24 mouse cellular contexts compared by ENCODE assay signal in genomic region chr1:153988297-153988696, GRCm38 (mm10).
A peak's percentile ranks its signal among the peaks of the same experiment; 100 is the strongest.
DNase-seq lines count a peak whose midpoint lies in the region; ATAC-seq and TF ChIP-seq lines count a peak whose summit lies in the region.
"Had no signal": no experiment of that assay in that cellular context is flagged by ENCODE, and none has a peak within 500 bp of the region (broad histone marks: within the 10 kb centered on the region; RNA-seq: fewer than 3 reads in every experiment).

No protein-coding gene starts in this region.

- 68% methylated on average over 2 of the region's 2 CpGs for WGBS in intestine, embryonic 14.5 days
- WGBS in intestine, postnatal 0 days = 30% methylated on average over 2 of the region's 2 CpGs
- WGBS in liver, adult 2 months = 19% methylated on average over 2 of the region's 2 CpGs
- 43% methylated on average over 2 of the region's 2 CpGs for WGBS in liver, postnatal 0 days (ENCODE audit: insufficient replicate concordance)
- 79% methylated on average over 2 of the region's 2 CpGs for WGBS in hindbrain, embryonic 14.5 days

- H3K9me3 ChIP-seq in intestine, embryonic 14.5 days (ENCODE audit: control insufficient read depth, low read length) = no peaks in the 10 kb centered on the region
- no peaks in the 10 kb centered on the region; the same call in 1 of the 2 replicates for H3K9me3 ChIP-seq in intestine, postnatal 0 days (ENCODE audit: control insufficient read depth)
- no peaks in the 10 kb centered on the region for H3K9me3 ChIP-seq in liver, postnatal 0 days (ENCODE audit: low read length)
- no peaks in the 10 kb centered on the region; the same call in 1 of the 2 replicates for H3K9me3 ChIP-seq in hindbrain, embryonic 14.5 days (ENCODE audit: control insufficient read depth, low read length)
- H3K9me3 ChIP-seq: G1E; neural tube, embryonic 12.5 days had no signal

- TF ChIP-seq CTCF in intestine, postnatal 0 days (IDR thresholded peaks at IDR 0.05; ENCODE audit: low read depth) = no peak
- TF ChIP-seq CTCF in liver, adult 2 months (IDR thresholded peaks at IDR 0.05; ENCODE audit: low read depth, low read length) = no peak
- no peak for TF ChIP-seq CTCF in liver, postnatal 0 days (IDR thresholded peaks at IDR 0.05; ENCODE audit: low read depth)

- ATAC-seq in intestine, embryonic 14.5 days (replicated peaks; ENCODE audit: low FRiP score, low TSS enrichment, low read depth) = peak; percentile 59
- no peak for ATAC-seq in intestine, postnatal 0 days
- peak; percentile 41 for ATAC-seq in liver, postnatal 0 days
- ATAC-seq in hindbrain, embryonic 14.5 days (ENCODE audit: low FRiP score) = no peak
- ATAC-seq: forebrain, embryonic 14.5 days had no signal

- no peak for TF ChIP-seq POLR2A in liver, adult 2 months (IDR thresholded peaks at IDR 0.05; ENCODE audit: extremely low read depth, insufficient read depth, low read length)

- H3K27me3 ChIP-seq in intestine, embryonic 14.5 days (replicated peaks; ENCODE audit: control insufficient read depth, insufficient read depth, low read length) = no peaks in the 10 kb centered on the region
- no peaks in the 10 kb centered on the region for H3K27me3 ChIP-seq in intestine, postnatal 0 days (replicated peaks; ENCODE audit: control insufficient read depth, insufficient read depth, low read length)
- H3K27me3 ChIP-seq in liver, adult 2 months (ENCODE audit: control insufficient read depth, insufficient read depth, low read length) = no peaks in the 10 kb centered on the region
- no peaks in the 10 kb centered on the region for H3K27me3 ChIP-seq in liver, postnatal 0 days (ENCODE audit: insufficient read depth, low read length)
- no peaks in the 10 kb centered on the region for H3K27me3 ChIP-seq in hindbrain, embryonic 14.5 days (ENCODE audit: control insufficient read depth, insufficient read depth, low read length)
- H3K27me3 ChIP-seq: heart, embryonic 12.5 days; neural tube, embryonic 12.5 days had no signal

- H3K36me3 ChIP-seq in intestine, embryonic 14.5 days (ENCODE audit: control insufficient read depth, insufficient read depth, low read length) = no peaks in the 10 kb centered on the region
- no peaks in the 10 kb centered on the region for H3K36me3 ChIP-seq in intestine, postnatal 0 days (ENCODE audit: control insufficient read depth, insufficient read depth)
- no peaks in the 10 kb centered on the region for H3K36me3 ChIP-seq in liver, adult 2 months (ENCODE audit: control insufficient read depth, insufficient read depth, low read length)
- H3K36me3 ChIP-seq in liver, postnatal 0 days (replicated peaks; ENCODE audit: insufficient read depth, low read length) = no peaks in the 10 kb centered on the region
- H3K36me3 ChIP-seq in hindbrain, embryonic 14.5 days (replicated peaks; ENCODE audit: control insufficient read depth, insufficient read depth) = no peaks in the 10 kb centered on the region
- H3K36me3 ChIP-seq: G1E; heart, embryonic 12.5 days; neural tube, embryonic 12.5 days had no signal

- no peak for DNase-seq in intestine, embryonic 14.5 days (ENCODE audit: low spot score)
- DNase-seq in liver, adult 2 months (ENCODE audit: extremely low read depth, low read depth, low spot score) = peak; percentile 93
- DNase-seq in liver = no peak
- no peak for DNase-seq in liver, postnatal 0 days
- DNase-seq in yolk sac, embryonic 10.5 days (ENCODE audit: low spot score) = peak; percentile 84
- no peak for DNase-seq in hindbrain, embryonic 14.5 days (ENCODE audit: low spot score)
- DNase-seq in gastrocnemius, postnatal 10 days = no peak
- DNase-seq: adrenal gland, adult 8-10 months; cerebellum, adult 8-10 months; cerebellum, postnatal 36 days; gastrocnemius, postnatal 36 days; heart, adult 2 months; lung, postnatal 36 days; right cerebral cortex, postnatal 4 days; thymus, adult 18-20 months; thymus, postnatal 25 days had no signal

- TF ChIP-seq EP300 in liver, postnatal 0 days (IDR thresholded peaks at IDR 0.05; ENCODE audit: low read depth) = no peak

- H3K9ac ChIP-seq in intestine, embryonic 14.5 days (ENCODE audit: low read length) = no peak overlapping the region
- H3K9ac ChIP-seq in intestine, postnatal 0 days (ENCODE audit: low read depth, low read length) = no peak overlapping the region
- H3K9ac ChIP-seq in liver, adult 2 months (ENCODE audit: low read depth, low read length) = no peak overlapping the region
- no peak overlapping the region for H3K9ac ChIP-seq in liver, postnatal 0 days (replicated peaks)
- no peak overlapping the region for H3K9ac ChIP-seq in hindbrain, embryonic 14.5 days
- H3K9ac ChIP-seq: heart, embryonic 12.5 days; liver, embryonic 14.5 days; neural tube, embryonic 12.5 days had no signal

- no peak overlapping the region for H3K4me2 ChIP-seq in intestine, embryonic 14.5 days (ENCODE audit: low read length)
- H3K4me2 ChIP-seq in intestine, postnatal 0 days (replicated peaks; ENCODE audit: low read depth) = no peak overlapping the region
- no peak overlapping the region for H3K4me2 ChIP-seq in liver, postnatal 0 days (ENCODE audit: low read depth, low read length)
- no peak overlapping the region for H3K4me2 ChIP-seq in hindbrain, embryonic 14.5 days (replicated peaks)
- H3K4me2 ChIP-seq: heart, embryonic 12.5 days; midbrain, embryonic 11.5 days; neural tube, embryonic 12.5 days had no signal

- H3K4me3 ChIP-seq in intestine, embryonic 14.5 days (ENCODE audit: low read depth, low read length) = no peak overlapping the region
- H3K4me3 ChIP-seq in intestine, postnatal 0 days (ENCODE audit: low read depth, low read length) = no peak overlapping the region
- H3K4me3 ChIP-seq in liver, adult 2 months (ENCODE audit: insufficient read depth, low read depth, low read length) = no peak overlapping the region
- H3K4me3 ChIP-seq in liver, postnatal 0 days (ENCODE audit: low read depth, low read length) = no peak overlapping the region
- H3K4me3 ChIP-seq in hindbrain, embryonic 14.5 days (replicated peaks; ENCODE audit: low read length) = no peak overlapping the region
- H3K4me3 ChIP-seq: heart, adult 2 months; heart, embryonic 12.5 days; myocyte; neural tube, embryonic 12.5 days had no signal

- peak overlapping the region; percentile 67; the same call in 1 of the 2 replicates for H3K27ac ChIP-seq in intestine, embryonic 14.5 days (ENCODE audit: low read depth)
- no peak overlapping the region for H3K27ac ChIP-seq in intestine, postnatal 0 days (ENCODE audit: low read depth, low read length)
- H3K27ac ChIP-seq in liver, adult 2 months (replicated peaks; ENCODE audit: insufficient read depth, low read depth, low read length) = peak overlapping the region; percentile 84
- H3K27ac ChIP-seq in liver, postnatal 0 days (ENCODE audit: low read depth) = peak overlapping the region; percentile 69
- no peak overlapping the region for H3K27ac ChIP-seq in hindbrain, embryonic 14.5 days
- H3K27ac ChIP-seq: heart, adult 2 months; liver, embryonic 14.5 days; neural tube, embryonic 12.5 days had no signal

- H3K79me2 ChIP-seq in liver, adult 2 months (ENCODE audit: control insufficient read depth, insufficient read depth, low read length) = no peaks in the 10 kb centered on the region

- no peaks in the 10 kb centered on the region for H3K4me1 ChIP-seq in intestine, embryonic 14.5 days (replicated peaks; ENCODE audit: control insufficient read depth, insufficient read depth, low read length)
- H3K4me1 ChIP-seq in intestine, postnatal 0 days (replicated peaks; ENCODE audit: control insufficient read depth, insufficient read depth, low read length) = no peaks in the 10 kb centered on the region
- H3K4me1 ChIP-seq in liver, adult 2 months (ENCODE audit: control insufficient read depth, insufficient read depth, low read length) = peaks cover 33% of the 10 kb centered on the region
- H3K4me1 ChIP-seq in liver, postnatal 0 days (ENCODE audit: insufficient read depth) = 0 out of 2 replicates have a peak, but pooled peaks cover 4% of the 10 kb centered on the region
- no peaks in the 10 kb centered on the region for H3K4me1 ChIP-seq in hindbrain, embryonic 14.5 days (replicated peaks; ENCODE audit: control insufficient read depth, insufficient read depth, low read length)
- H3K4me1 ChIP-seq: neural tube, embryonic 12.5 days had no signal

Comparison
In these comparisons a context has a peak if more than half of its experiments do, and no peak if none do; other contexts are left out.
1. ATAC-seq: peak in intestine, embryonic 14.5 days (single experiment) and liver, postnatal 0 days (single experiment); none in intestine, postnatal 0 days (single experiment) and hindbrain, embryonic 14.5 days (single experiment).
2. DNase-seq: peak in liver, adult 2 months (single experiment) and yolk sac, embryonic 10.5 days (single experiment); none in intestine, embryonic 14.5 days (single experiment), liver (single experiment), liver, postnatal 0 days (single experiment), hindbrain, embryonic 14.5 days (single experiment) and gastrocnemius, postnatal 10 days (single experiment).
3. H3K27ac ChIP-seq: peak in intestine, embryonic 14.5 days (single experiment), liver, adult 2 months (single experiment) and liver, postnatal 0 days (single experiment); none in intestine, postnatal 0 days (single experiment) and hindbrain, embryonic 14.5 days (single experiment).